Mouse (Mus musculus): ENCODE data around the gene Gpatch8.
A peak's percentile ranks its signal among the peaks of the same experiment; 100 is the strongest.

Gene Gpatch8

DNA sequence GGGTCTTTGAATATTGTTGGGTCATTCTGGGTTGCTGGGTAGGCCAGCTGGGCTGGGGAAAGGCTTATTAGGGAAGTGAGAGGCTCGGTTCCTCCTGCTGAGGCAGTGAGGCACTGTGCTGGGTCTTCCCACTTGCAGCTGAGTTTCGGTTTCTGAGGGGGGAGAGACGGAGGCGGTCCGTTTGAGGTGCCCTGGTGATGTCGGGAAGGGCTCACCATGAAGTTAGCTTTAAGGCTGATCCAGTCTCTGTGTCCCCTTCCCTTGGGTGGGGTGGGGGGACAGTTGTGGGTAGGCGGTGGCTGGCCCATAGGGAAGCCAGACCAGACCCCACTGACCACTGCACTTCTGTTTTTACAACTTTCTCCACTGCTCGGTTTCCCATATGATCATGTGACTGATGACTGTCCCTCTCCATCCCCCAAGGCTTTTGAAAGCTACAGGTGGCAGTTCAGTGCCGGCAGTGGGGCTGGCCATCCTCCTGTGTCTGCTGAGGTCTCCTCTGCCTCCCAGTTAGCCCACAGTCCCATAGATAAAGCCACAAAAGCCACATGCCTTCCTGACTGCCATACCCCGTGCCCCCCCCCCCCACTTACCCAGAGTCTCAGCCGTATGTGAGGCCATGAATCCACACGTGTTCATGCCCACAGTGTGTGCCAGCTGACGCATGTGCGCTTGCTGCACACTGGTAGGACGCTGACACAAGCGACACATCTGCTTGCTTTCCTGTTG lies 123.9 kb downstream of the Gpatch8 start:
- peak; percentile 66 for DNase-seq

DNA sequence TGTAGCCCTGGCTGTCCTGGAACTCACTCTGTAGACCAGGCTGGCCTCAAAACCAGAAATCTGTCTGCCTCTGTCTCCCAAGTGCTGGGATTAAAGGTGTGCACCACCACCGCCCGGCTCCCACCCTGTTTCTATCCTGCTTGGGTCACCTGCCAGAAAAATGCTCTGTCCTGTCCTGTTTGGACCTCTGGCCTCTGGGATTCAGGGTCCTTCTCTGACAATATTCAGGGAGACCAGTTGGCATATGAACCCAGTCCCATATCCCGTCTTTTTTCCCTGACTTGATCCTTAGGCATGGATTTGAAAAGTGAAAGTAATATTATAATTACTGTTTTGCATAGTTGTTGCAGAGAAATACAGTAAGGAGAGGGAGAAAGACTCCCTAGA lies 124.5 kb downstream of the Gpatch8 start:
- DNase-seq, result no peak

DNA sequence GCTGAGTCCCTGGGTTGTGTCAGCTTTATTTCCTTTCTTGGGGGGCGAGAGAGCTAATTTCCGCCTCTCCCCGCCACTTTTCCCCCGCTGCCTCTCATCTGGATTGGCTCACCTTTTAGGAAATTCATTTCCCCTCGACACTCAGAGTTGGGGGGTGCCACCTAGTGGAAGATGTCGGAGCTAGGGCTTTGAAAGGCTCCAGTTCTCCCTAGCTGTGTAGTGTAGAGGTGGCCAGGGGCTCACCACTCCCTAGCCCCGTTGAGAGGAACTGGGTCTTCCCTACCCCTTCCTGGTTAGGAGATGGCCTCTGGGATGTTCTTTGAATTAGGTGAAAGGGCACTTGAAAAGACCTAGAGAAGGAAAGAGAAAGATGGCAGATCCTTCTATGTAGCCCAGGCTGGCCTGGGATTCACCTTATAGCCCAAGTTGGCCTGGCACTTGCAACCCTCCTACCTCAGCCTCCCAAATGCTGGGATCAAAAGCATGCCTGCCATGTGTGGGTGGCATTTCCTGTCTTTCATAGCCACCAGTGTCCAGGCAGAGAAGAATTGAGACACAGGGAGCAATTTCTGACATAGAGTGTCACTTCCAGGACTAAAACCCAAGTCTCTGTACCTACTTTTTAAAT lies 125.1 kb downstream of the Gpatch8 start:
- peak; percentile 93 for DNase-seq

DNA sequence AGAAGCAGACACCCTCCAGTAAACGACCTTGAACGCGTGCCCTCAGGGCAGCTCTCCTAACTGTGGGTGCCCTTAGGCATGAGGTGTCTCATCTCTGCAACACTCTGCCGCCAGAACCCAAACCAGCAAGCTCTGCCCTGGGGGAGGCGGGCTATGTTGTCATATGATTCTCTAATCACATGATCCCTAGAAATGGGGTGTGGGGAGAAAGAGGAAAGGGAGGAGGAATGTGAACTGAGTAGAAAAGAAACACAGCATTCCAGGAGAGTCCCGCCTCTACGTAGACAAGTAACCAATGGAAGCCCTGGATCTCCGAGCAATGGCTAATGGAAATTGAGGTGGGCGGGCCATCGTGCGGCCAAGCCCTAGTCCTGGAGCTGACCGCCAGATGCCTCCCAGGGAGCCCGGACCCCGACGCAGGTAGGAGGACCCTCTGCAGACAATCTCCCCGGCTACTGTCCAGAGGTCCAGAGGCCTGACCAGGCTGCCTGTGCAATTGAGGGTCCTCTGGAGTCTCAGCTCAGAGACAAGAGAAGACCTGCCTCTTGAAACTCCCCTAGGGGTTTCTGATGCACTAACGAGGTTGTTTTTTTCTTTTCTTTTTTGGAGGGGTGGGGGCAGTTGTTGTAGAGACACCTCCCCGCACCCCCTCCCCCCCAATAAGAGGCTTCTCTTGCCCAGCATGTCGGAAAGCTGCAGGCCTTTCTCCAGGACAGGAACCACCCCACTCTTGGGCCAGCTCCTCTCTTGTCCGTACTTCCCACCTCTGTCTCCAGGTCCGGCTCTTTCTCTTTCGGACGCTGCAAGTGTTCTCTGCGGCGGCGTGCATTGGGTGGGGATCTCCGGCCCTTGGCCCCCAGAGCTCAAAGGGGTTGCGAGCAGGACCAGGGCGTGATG lies 125.8 kb downstream of the Gpatch8 start, which contains the start of gene Grn:
Gene Grn (plus strand): TSS at position 195 of the 897 bp plus-strand sequence.
- peak; percentile 98 for DNase-seq

DNA sequence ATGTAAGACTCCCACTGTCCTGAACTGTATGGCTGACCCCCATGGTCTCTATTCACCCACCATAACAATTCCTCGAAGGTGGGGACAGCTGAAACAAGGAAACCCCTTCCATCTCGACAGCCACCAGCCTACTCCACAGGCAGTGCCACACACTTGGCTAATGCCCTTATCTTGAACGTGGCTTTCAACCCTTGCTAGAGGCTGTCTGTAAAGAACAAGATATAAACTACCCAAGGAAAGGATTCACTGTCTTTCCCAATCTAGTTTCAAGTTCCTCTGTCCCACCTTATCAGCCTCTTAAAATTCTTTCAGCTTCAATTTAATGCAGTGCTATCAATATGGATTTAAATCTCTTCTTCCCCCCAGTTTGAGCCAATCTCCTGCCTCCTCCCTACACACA lies 126.6 kb downstream of the Gpatch8 start:
- DNase-seq, result no peak

DNA sequence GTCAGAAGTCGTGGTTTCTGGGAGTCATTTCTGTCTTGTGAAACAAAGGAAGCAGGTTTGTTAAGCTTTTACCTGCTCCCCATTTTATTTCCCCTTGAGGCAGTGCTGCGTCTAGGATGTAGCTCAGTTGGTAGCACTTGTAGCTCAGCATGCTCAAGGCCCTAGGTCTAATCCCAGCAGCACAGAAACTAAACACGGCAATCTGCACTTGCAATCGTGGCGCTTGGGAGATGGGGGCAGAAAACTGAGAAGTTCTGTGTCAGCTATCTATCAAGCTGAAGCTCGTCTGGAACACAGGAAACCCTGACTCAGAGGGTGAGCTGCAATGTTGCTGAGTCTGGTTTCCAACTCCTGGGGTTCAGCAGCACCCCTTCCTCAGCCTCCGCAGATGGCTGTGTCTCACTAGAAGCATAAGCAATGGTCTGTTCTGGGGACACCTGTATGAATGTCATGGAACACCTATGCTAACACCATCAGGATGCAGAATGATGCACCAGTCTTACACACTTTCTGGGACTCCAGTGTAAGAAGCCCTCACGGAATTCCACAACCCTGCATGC lies 127.1 kb downstream of the Gpatch8 start:
- no peak for DNase-seq

Data from lung, postnatal 36 days (tissue).